Mouse (Mus musculus) cerebellum, adult 9-11 months (tissue): ENCODE data around the gene Zfp385c.
A peak's percentile ranks its signal among the peaks of the same experiment; 100 is the strongest.

Experiments used
- DNase-seq: peaks from one replicate; pipeline ENCODE4 v3.0.0; 2022

The Zfp385c gene

GRCm38 (mm10) chr11:100716649-100717048 is 24.4 kb upstream of the Zfp385c start:
- DNase-seq = no peak

- DNase-seq = no peak
Measured at GRCm38 (mm10) chr11:100714948-100715347, 22.7 kb upstream of the Zfp385c start.

DNA sequence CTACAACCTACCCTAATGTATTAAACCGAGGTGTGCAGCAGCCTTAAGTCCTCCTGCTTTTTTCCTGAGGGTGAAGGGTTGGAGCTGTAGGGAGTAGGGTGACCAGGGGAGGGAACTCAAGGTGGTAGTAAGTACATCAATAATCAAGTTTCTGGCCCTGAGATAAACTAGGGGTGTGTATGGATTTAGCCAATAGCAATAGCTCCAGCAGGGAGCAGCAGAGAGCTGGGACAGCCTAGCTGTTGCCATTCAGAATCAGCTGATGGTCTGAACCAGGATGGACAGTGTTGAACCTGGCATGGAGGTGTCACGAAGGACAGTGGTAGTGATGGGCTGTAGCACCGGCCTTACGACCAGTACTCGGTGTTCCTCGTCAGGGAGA is 22.3 kb upstream of the Zfp385c start:
- peak; percentile 71 for DNase-seq

DNA sequence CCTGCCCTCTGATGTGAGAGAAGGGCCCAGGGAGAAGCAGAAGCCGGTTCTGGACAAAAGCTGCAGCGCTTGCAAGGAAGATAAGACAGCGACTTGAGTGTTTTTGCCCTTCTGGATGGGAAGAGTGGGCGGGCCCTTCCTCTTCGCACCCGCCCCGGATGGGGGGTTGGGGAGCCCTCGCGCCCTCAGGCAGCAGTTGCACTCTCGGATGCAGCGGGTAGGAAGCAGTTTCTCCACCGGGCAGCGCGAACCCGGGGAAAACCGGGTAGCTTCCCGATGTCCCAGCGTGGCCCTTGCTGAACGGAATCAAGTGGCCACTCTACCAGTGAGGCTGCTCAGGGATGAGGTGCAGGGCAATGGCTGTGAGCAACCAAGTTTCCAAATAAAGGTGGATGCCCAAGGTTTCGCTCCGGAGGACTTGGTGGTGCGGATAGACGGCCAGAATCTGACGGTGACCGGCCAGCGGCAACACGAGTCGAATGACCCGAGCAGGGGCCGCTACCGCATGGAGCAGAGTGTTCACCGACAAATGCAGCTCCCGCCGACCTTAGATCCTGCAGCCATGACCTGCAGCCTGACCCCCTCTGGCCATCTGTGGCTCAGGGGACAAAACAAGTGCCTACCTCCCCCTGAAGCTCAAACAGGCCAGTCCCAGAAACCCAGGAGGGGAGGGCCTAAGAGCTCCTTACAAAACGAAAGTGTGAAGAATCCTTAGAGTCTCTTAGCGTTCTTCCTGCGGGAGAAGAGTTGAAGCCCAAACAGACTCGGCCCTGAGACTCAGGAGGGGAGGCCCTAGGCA is 21.7 kb upstream of the Zfp385c start, which contains the start of gene Hspb9:
TSS of gene Hspb9 (plus strand) at position 116 of the 799 bp plus-strand sequence.
- peak; percentile 39 for DNase-seq

DNA sequence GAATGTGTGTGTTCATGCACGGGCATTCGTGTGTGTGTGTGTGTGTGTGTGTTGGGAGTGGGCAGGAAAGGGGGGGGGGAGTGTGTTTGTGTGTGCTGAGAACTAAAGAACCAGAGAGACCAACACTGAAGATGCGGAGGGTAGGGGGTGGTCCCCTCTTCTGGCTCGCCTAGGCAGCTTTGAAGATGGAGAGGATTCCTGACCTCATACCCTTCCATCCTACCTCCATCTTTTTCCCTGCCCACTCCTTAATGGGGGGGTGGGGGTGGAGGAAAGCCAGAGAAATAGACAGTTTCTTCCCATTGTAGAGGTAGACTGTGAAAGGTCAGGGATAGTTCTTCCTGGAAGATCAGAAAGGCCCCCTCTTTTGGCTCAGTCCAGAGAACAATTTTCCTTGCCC is 20.9 kb upstream of the Zfp385c start:
- peak; percentile 46 for DNase-seq

DNA sequence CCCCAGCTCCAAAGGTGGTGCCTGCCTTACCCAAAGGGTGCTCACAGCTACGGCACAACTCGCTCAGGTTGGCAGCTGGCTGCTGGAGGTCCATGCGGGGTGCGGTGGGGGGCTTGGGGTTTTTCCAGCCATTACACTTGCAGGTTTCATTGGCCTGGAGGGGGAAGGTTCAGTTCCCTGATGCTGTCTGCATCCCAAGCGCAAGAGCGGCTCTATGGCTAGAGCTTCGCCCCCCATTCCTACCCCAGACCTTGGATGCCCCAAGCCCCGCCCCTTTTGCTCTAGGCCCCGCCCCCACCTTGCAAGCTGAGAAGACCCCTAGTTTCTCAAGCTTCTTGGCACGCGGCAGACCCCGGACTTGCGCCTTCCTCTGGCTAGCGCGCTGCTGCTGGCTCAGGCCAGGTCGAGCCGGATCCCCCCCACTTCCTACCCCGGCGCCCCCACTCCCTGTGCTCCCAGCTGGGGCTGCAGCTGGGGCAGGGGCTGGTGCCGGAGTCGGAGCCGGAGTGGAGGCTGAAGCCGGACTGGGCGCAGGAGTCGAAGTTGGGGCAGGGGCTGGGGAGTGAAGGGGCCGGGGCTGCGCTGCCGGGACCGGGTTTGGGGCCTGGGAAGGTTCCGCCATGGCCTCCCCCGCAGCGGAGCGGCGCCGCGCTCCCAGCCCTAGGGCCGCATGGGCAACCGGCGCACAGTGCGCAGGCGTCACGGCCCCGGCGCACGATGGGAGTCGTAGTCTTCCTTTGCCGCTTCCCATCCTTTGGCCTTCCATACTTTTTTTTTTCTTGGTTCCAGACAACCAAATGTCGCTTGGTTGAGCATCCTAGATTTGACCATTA is 19.7 kb upstream of the Zfp385c start, which contains the start of gene Kat2a:
TSS of gene Kat2a (minus strand) at position 683 of the 833 bp plus-strand sequence.
- peak; percentile 87 for DNase-seq

- no peak for DNase-seq
Measured at GRCm38 (mm10) chr11:100710977-100711376, 18.7 kb upstream of the Zfp385c start.

- DNase-seq = peak; percentile 33
Measured at GRCm38 (mm10) chr11:100710528-100710927, 18.3 kb upstream of the Zfp385c start.

DNA sequence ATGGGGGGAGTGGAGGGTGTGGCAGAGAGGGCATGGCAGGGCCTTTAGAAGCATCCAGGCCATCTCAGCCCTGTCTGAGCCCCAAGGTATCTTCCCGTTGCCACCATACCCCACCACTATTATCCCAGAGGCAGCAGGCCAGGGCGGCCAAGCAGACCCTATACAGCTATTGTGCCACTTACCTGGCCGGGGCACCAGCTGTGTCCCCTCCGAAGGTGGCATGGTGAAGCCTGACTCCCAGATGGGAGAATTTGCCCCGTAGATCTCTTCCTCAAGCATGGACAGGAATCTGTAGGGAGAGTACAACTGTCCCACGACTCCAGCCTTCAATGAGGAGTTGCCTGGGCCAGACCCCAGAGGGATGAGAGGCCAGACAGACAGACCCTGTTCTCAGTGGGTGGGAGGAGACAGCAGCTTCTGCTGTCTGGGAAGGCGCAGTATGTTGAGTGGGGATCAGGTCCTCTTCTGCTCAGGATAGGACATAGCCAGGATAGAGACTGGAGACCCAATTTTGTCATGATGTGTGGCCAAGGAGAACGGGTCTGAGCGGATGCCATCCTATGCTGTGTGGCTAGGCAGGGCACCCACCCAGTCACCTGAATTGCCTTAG is 17.1 kb upstream of the Zfp385c start:
- DNase-seq = no peak

DNA sequence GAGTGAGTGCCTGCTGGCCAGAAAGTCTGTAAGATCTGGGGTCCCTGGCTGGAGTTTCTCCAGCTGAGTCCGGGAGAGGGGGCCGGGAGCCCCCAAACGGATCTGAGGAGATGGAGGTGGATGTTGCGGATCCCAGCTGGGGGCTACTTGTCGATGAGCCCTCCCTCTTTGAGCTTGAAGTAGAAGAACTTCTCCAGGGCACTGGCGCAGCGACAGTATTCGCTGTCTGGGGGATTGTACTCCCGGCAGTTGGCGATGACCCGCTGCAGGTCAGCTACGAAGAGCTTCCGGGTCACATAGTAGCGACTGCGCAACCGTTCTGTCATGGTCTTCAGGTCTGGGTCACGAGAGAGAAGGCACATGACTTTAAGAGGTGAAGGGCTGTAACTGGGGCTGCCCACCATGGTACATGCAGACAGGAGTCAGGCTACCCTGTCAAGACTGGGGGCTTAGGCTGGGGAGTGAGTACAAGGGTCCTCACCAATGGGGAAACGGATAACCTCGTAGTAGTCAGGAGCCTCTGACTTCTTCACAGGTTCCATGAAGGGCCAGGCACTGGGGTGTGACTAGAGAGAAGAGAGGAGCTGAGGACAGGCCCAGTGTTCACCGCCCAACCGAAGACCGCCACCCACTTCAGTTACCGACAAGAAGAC is 13.0 kb upstream of the Zfp385c start:
- no peak for DNase-seq

- DNase-seq = no peak
Measured at GRCm38 (mm10) chr11:100703851-100704531, 11.7 kb upstream of the Zfp385c start, which contains the start of gene Dhx58. Gene Dhx58 (minus strand): TSS chr11:100704271.

DNA sequence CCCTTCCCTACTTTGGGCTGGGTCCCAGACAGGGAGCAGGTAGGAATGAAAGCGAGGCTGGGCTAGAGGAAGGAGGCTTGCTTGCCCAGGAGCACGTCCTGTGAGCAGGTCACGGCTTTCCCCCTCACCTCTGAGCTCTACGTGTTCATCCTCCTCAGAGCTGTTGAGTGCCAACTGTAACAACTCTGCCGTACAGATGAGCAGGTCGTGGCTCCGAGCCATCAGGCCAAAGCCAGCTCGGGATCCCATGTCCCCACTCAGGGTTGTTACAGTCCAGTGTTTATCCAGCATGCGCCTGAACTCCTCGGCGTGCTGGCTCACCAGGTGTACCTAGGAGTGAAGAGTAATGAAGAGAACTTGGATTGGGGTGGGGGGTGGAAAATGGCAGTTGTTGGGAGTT is 11.1 kb upstream of the Zfp385c start:
- DNase-seq = no peak

GRCm38 (mm10) chr11:100702906-100703305 is 10.7 kb upstream of the Zfp385c start:
- DNase-seq = no peak

DNA sequence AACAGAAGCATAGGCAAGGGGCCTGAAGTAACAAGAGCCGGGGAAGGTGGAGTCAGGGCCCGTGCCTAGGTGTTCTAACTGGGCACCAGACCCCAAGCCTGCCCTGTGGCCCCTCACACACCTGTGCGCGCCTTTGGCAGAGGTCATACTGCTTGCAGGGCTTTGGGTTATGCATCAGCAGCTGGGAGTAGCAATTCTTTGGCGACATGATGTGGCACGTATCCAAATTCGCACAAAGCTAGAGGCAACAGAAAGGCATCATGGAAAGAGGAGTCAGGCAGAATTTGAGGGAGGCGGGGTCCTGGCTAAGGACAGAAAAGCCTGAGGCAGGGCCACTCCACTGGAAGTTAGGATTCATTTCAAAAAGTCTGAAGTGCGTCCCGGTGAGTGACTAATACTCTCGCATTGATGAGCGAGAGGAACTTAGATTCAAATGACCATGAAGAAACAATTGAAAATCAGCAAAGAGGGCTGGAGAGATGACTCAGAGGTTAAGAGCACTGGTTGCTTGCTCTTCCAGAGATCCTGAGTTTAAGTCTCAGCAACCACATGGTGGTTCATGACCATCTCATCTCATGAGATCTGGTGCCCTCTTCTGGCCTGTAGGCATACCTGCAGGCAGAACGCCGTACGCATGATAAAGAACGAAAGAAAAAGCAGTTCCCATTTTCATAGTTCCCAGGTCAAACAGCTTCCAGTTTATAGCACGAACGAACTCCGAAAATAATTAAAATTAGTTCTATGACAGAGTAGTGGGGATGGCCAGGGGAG is 10.0 kb upstream of the Zfp385c start:
- peak; percentile 50 for DNase-seq

DNA sequence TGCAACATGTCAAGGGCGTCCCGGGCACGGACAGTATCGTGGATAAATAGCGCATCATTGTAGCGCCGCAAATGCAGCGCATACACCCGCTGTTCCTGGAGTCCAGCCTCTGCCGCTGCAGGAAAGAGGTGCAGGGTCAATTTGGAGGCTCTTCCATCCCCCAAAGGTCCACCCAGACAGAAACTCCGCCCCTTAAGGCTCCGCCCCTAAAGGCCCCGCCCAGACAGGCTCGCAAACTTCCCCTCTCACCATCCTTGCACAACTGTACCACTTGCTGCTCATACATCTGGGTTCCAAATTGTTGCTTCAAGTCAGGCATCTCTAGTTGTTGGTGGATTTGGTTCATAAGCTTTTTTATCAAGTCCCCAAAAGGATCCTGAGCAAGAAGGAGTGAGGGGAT is 9.0 kb upstream of the Zfp385c start:
- no peak for DNase-seq

DNA sequence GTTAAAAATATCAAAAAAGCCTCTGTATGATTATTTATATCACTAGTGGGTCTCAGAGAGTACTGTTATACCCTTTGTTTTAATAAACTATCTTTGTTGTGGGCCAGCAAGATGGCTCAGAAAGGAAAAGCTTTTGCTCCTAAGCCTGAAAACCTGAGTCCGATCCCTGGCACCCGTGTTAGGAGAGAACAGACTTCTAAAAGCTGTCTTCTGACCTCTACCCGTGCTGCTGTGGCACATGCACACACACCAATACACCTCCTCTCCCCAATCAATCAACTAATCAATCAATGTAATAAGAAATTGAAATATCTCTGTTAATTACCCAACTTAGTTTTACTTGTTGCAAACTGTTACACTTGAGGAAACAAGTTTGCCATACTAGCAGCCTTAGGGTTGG is 8.5 kb upstream of the Zfp385c start:
- no peak for DNase-seq

DNA sequence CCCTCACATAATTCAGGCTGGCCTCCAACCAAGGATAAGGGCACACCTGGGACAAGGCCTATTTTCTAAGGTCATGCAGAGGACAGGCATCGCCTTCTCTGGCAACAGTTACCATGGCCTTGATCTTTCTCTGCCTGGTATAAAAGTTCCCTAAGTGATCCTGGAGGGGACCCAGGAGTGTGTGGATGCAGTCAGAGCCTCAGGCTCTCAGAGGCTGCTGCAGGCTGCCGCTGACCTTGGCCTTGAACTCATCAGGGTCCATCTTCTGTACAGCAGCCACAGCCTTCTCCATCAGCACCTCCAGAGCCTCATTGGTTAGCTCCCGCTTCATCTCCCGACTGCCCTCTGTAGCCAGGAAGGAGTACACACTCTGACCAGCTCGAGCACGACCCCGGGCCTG is 5.7 kb upstream of the Zfp385c start:
- no peak for DNase-seq

DNA sequence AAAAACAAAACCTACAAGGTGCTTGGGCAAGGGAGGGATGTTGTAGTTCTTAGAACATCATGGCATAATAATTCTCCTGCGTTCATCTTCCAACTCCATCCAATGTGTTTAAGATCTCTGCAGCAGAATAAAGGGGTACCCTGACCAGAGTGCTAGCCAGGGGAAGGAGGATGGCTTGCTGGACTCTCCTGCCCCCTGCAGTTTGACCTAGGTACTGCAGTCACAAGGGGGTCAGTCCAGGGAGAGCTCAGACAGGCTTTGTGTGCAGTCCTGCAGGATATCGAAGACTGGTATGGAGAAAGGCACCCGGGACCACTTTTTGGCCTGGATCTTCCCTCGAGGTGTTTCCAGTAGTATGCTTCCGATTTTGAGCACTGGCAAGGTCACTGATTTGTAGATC is 2.7 kb upstream of the Zfp385c start:
- DNase-seq = peak; percentile 62

DNA sequence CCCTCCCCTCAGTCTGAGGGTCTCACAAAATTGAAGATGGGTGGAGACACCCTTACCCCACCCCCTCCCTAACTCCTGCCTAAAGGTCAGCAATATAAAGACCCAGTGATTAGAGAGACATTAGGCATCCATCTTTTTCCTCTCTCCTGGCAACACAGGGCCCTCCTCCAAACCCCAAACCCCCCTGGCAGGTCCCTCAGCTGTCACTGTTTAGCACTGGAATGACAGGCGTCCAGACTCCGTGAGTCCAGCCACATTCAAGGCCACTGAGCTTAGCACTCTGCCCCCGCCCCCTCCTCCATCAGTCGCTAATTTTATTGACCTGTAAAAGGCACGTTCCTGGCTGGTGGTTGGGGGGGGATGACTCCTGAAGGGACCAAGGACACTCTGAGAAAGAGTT is 899 bp upstream of the Zfp385c start:
- no peak for DNase-seq

DNA sequence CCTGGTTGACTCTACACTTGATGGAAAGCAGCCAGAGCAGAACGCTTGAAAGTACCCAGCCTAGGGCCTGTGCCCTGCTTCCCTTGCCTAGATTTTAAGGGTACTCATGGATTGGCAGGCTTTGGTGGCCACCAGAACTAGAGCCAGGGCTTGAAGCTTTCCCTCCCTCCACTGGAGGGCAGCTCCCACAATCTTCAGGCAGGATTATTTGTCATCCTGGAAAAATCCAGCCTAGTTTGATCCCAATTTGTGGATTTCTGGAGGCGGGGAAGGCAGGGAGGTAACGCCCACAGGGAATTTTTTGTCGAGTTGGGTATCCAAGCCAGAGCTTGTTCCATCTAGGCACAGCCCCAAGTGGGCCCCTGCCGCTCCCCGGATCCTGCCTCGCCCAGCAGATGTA is 1.9 kb downstream of the Zfp385c start:
- DNase-seq = no peak

- no peak for DNase-seq
Measured at GRCm38 (mm10) chr11:100688443-100688842, 3.8 kb downstream of the Zfp385c start.

GRCm38 (mm10) chr11:100687265-100687664 is 5.0 kb downstream of the Zfp385c start:
- no peak for DNase-seq
